Mouse (Mus musculus) c-Kit-positive CD71-positive TER-119-positive erythroid progenitor cells, embryonic 14.5 days (primary cell): Measurements from ENCODE around the gene Tiam1.
A peak's percentile ranks its signal among the peaks of the same experiment; 100 is the strongest.

Experiments used
- DNase-seq: peaks from one replicate; pipeline ENCODE4 v3.0.0-alpha.2; 2013; ENCODE audit warnings: low spot score

The Tiam1 gene

GRCm38 (mm10) chr16:90047841-90048240 is 95.7 kb downstream of the Tiam1 start:
- no peak for DNase-seq

DNA sequence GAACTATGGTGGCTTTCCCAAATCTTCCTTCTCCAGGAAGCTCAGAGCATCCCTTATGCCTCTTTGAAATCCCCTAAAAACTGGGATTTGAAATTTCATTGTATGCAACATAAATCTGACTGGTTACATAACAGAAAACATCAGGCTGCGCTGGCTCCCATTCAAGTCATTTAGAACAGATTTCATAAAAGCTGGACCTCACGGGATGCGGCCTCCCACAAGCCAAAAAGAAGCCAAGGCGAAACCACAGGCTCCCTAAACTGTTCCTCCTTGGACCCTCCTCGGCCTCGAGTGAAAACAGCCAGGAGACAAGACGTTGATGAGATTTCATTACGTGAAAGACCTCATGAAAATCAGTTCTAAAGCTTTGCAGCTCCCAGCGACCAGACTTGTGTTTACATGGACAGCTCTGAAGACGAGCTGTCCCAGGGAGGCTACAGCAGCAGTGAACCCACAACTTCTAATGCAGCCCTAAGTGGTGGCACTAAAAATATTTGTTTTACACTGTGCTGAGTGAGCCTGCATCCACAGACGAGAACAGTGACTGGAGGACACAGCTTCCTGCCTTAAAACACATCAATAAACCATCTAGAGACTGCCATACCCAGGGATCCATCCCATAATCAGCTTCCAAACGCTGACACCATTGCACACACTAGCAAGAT is 96.9 kb downstream of the Tiam1 start:
- no peak for DNase-seq

DNA sequence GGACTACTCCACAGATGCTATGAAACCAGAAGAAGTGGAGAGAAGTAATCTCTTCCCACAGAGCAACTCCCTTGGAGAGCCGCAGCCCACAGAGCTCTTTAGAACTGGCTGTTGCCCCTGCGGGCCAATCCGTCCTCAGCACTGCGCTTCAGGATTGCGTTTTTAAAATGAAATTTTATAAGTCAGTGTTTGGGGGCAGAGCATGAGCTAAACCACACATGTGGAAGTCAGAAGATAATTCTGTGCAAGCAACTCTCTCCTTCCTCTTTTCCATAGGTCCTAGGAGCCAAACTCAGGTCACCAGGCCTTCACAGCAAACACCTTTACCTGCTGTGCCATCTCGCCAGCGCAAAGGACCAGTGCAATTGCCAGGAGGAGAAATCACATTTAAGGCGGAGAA is 98.0 kb downstream of the Tiam1 start:
- no peak for DNase-seq

GRCm38 (mm10) chr16:90044004-90044754 is 99.4 kb downstream of the Tiam1 start:
- peak; percentile 74 for DNase-seq

DNA sequence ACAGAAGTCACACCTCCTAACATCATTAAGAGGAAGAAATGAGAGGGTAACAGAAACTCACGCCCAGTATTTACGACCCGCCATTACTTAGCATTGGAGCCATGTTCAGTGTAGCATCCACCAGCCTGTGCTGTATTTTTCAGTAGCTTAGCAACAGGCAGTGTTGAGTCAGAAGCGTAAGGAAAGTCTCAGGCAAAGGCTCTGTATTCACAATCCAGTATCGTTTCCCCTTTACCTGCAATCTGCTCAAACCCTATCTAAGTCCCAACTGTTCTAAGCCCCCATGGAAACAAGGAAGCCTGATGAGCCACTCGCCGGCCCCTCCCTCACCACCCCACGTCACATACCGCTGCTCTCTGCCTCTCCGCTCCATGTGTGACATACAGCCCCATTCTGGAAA is 100.7 kb downstream of the Tiam1 start:
- DNase-seq = no peak

DNA sequence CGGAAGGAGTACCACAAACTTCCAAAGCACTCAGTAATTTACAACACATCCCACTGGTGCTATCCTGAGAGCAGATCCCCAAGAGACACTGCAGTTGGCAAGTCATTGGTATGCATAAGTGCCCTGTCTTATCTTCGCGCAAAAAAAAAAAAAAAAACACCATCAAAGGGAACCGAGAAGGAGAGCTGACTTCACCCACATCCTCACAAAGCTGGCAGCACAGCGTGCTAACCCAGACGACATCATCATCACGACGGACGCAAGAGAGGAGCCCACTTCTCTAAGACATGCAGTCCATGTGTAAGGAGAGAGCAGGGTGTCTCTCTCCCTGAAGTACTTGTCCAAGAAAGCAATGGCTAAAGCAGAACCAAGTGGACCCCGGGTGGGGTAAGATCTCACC is 101.2 kb downstream of the Tiam1 start:
- no peak for DNase-seq

- no peak for DNase-seq
Observed at GRCm38 (mm10) chr16:90040771-90041364, 102.7 kb downstream of the Tiam1 start.

DNA sequence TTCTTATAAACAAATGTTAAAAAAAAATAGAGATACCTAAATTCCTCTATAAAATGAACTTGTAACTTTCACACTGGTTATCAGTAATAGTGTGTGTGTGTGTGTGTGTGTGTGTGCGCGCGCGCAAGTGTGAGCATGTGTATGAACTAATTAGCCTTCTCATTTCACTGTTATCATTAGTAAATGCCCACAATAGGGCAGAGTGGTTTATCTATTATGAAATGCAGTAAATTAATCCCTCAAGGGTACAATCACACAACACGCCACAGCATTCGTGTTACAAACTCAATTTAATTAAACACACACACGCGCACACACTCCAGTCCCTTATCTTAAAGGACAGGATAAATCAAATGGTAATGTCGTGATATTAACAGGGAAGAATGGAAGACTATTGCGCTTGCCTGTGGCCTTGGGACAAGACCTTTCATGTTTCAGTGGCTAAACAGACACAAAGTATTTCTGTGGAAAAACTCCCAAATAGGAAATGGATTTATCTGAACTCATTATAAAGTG is 107.9 kb downstream of the Tiam1 start:
- DNase-seq = no peak

GRCm38 (mm10) chr16:90030355-90030754 is 113.2 kb downstream of the Tiam1 start:
- no peak for DNase-seq

DNA sequence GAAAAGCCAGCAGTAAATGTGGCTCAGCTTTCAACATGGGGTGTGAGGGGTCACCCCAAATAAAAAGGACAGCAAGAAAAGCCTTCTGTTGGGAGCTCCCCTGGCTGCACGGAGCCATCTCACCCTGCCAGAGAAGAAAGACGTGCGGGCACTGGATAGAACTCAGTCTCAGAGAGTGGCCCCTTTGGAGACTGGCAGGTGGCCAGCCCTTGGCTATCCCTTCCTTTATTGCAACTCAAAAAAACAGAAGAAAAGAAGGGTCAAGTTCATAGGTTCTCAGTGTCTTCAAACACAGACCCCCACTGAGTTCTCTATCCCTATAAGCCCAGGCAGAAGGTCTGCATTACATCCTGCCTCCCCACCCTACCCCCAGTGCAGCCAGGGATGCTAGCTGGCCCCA is 115.7 kb downstream of the Tiam1 start:
- no peak for DNase-seq

- no peak for DNase-seq
Observed at GRCm38 (mm10) chr16:90025526-90026172, 117.9 kb downstream of the Tiam1 start.

GRCm38 (mm10) chr16:90023665-90024010 is 119.9 kb downstream of the Tiam1 start:
- DNase-seq = no peak

DNA sequence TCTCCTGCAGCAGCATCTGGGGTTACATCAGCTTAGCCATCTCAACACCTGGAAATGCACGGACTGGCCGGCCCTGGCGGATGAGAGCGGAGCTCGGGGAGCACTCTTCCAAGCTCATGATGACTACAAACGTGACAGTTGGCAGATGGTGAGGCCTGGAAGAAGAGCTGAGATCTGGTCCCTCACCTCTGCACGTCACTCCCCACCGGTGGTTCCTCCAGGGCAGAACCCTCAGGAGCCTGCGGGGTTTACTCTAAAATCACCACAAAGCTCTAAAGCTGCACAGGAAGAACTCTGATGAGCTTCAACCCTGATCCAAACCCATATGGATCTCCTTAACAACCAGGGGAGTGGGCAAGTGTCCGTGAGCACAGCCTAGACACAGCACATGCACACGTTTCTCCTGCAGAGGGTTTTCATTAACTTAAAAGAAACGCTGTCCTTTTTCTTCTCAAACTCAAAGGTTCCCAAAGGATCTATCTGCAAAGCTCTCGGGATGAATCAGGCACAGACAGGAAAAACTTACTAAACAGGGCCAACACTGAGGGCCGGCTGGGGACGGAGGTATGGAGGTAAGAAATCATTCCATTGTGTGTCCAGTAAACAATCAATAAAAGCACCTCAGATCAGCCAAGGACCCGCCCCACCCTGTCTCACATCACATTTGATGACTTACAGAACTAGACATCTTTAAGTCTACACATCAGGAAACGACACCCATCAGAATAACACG is 120.5 kb downstream of the Tiam1 start:
- no peak for DNase-seq

- DNase-seq = no peak
Observed at GRCm38 (mm10) chr16:90016046-90016445, 127.5 kb downstream of the Tiam1 start.

- DNase-seq = no peak
Observed at GRCm38 (mm10) chr16:90014596-90014995, 129.0 kb downstream of the Tiam1 start.

GRCm38 (mm10) chr16:90011521-90012181 is 131.9 kb downstream of the Tiam1 start:
- no peak for DNase-seq

DNA sequence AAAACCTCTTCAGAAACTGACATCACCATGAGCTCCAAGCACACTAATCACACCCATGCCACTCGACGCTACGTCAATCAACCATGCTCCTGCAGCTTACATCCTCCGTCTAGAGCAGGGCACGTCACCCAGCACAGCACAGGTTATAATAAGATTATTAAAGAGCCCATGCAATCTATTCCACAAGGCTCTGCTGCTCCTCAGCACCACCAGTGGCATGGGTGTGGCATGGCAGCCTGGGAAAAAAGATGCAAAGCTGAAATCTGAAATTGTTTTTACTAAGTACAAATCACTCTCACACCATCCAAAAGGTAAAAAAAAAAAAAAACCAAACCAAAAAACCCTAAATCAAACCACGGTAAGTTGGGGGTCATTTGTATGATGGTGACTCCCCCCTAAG is 135.1 kb downstream of the Tiam1 start:
- DNase-seq = no peak

- no peak for DNase-seq
Observed at GRCm38 (mm10) chr16:90007391-90007977, 136.1 kb downstream of the Tiam1 start.

DNA sequence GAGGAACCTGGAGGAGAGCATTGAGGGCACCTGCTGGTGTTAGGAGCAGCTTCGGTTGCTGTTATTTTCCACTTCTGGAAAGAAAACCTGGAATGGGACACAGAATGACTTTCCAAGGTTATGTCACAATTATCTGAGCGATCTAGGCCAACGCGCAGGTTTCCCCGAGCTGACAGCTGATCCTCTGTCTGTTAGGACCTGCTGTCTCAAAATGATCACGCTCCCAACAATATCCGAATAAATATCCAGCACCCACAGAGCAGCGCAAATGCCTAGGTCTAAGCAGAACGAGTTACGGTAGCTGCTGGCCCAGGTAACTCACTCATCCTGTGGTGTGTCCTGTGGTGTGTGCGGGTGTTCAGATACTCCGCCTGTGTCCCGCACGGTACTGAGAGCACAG is 140.0 kb downstream of the Tiam1 start:
- DNase-seq = no peak

GRCm38 (mm10) chr16:89995155-89995554 is 148.4 kb downstream of the Tiam1 start:
- DNase-seq = no peak
